Mouse (Mus musculus) ES-Bruce4 (cell line): ENCODE data around the gene Cobl.

ENCODE experiments used
- CTCF ChIP-seq: IDR thresholded peaks from one replicate; pipeline ENCODE4 v1.8.1; 2011; ENCODE audit warnings: low read depth, low read length
- POLR2A ChIP-seq: IDR thresholded peaks from one replicate; pipeline ENCODE4 v1.8.1; 2011; ENCODE audit warnings: low read length; ENCODE audit not compliant: insufficient read depth

DNA sequence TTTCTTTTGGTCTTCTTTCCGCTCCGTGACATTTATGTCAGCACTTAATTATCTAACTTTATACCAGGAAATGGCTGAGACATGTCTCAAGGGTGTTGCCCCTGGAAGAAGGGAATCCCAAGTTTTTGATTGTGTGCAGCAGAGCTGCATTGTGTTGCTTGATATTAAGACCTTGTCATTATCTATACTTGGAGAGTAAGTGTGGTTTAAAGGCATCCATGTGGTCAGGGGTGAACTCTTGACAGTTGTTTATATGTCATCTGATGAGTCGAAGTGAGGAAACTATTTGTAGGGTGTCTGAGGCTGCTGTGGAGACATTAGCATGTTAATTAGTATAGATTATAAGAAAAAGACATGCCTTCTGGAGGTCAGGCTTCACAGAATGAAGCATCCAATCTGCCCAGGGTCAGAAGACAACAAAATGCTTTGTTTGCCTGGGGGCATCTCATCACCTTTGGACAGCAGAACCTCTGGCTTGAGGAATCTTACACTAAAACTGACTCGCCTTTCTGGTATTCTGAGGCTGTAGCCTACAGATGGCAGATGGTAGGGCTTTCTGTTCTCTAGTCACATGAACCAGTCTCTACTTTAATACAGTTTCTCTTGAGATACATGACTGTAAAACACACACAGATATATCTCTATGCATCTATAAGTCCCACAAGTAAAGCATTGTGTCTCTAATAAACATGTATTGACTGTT, 179.3 kb downstream of the Cobl start:
- TF ChIP-seq POLR2A (no peak), CTCF (no peak)
